Mouse (Mus musculus): ENCODE results near the gene Trpm4. TPM values are rescaled to one million over a fixed set of nuclear protein-coding genes. Genes with fewer than 3 reads are reported as not detected.

Gene Trpm4
- polyA plus RNA-seq, 1 experiment from 2014 or later = 7.1 TPM

DNA sequence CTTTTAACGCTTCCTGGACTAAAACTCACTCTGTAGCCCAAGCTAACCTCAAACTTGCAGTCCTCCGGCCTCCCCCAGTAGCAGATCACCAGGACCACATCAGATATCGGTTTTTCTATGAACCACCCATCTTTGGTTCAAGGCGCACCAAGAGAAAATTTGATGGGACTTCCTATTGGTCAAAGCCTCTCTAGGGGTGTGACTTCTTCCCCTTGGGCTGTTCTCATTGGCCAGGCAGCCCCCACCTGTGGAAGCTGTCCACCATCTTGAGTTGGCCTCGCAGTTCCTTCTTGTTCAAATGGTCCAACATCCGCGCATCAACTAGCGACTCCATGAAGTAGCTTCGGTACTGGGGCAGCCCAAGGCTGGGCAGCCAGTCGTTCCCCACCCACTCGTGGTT, 8.5 kb upstream of the Trpm4 start:
- H3K27ac ChIP-seq (replicated peaks) = no peak overlapping the region
- 94% methylated on average over 11 of the region's 11 CpGs for WGBS
- peaks cover 31% of the 10 kb centered on the region for H3K36me3 ChIP-seq
- H3K4me2 ChIP-seq = no peak overlapping the region
- H3K4me1 ChIP-seq (replicated peaks) = peaks cover 37% of the 10 kb centered on the region
- H3K9ac ChIP-seq = no peak overlapping the region
- ATAC-seq (ENCODE audit: low read depth) = no peak
- H3K27me3 ChIP-seq = peaks cover 20% of the 10 kb centered on the region
- no peaks in the 10 kb centered on the region for H3K9me3 ChIP-seq
- H3K4me3 ChIP-seq = no peak overlapping the region

DNA sequence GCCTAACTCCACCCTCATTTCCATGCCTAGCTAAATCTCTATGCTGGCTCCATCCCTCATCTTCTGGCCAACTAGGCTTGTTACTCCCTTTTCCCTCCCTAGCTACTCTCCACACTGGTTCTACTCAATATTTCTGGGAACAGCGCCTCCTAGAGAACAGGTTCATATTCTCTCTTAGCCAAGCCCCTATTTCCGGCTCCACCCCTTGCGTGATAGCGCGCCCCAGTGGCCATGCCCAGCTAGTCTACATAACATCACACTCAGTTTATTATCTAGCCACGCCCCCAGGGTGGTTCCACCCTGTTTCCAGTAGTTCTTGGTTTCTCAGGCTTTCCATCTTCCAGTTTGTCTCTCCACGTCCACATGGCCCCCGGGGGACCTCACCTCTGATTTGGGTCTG, 7.7 kb upstream of the Trpm4 start:
- Histone ChIP-seq H3K4me1 (replicated peaks) (peaks cover 37% of the 10 kb centered on the region), H3K4me3 (no peak overlapping the region), H3K27me3 (peaks cover 21% of the 10 kb centered on the region), H3K27ac (replicated peaks) (no peak overlapping the region), H3K36me3 (peaks cover 23% of the 10 kb centered on the region), H3K4me2 (peak overlapping the region; percentile 79), H3K9me3 (no peaks in the 10 kb centered on the region), H3K9ac (no peak overlapping the region)
- no peak for ATAC-seq (ENCODE audit: low read depth)
- 4% methylated on average over 8 of the region's 8 CpGs for WGBS

DNA sequence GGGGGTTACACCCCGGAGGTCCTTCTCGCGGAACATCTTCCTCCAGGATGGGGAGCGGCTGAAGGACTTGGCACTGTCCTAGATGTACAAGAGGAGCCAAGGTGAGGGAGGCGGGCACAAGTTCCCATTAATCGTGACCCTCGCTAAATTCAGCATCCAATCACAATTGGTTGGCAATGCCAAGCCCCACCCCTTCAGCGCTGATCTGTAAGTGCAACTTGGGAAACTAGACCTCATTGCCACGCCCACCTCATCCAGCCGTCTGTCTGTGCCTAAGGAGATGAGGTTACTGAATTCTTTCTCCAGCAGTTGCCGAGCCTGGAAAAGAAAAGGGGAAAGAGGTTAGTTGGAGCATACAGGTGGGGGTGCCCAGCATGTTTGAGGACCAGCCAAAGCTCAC, 7.1 kb upstream of the Trpm4 start:
- no peak overlapping the region for H3K27ac ChIP-seq (replicated peaks)
- peak overlapping the region; percentile 49 for H3K4me3 ChIP-seq
- 2% methylated on average over 11 of the region's 11 CpGs for WGBS

GRCm38 (mm10) chr7:45340066-45340442, 6.5 kb upstream of the Trpm4 start:
- H3K4me3 ChIP-seq = peak overlapping the region; percentile 49
- peak overlapping the region; percentile 75 for H3K9ac ChIP-seq
- peaks cover 38% of the 10 kb centered on the region for H3K4me1 ChIP-seq (replicated peaks)
- no peaks in the 10 kb centered on the region for H3K9me3 ChIP-seq
- H3K4me2 ChIP-seq = peak overlapping the region; percentile 79
- ATAC-seq (ENCODE audit: low read depth) = no peak
- H3K27ac ChIP-seq (replicated peaks) = no peak overlapping the region
- WGBS = 2% methylated on average over 11 of the region's 11 CpGs
- peaks cover 21% of the 10 kb centered on the region for H3K27me3 ChIP-seq
- peaks cover 11% of the 10 kb centered on the region for H3K36me3 ChIP-seq

More for the DNA sequence above, 7.1 kb upstream of the Trpm4 start:
- H3K27me3 ChIP-seq = peaks cover 21% of the 10 kb centered on the region
- ATAC-seq (ENCODE audit: low read depth) = no peak
- H3K4me1 ChIP-seq (replicated peaks) = peaks cover 37% of the 10 kb centered on the region
- peaks cover 17% of the 10 kb centered on the region for H3K36me3 ChIP-seq
- no peak overlapping the region for H3K9ac ChIP-seq
- peak overlapping the region; percentile 79 for H3K4me2 ChIP-seq
- no peaks in the 10 kb centered on the region for H3K9me3 ChIP-seq

DNA sequence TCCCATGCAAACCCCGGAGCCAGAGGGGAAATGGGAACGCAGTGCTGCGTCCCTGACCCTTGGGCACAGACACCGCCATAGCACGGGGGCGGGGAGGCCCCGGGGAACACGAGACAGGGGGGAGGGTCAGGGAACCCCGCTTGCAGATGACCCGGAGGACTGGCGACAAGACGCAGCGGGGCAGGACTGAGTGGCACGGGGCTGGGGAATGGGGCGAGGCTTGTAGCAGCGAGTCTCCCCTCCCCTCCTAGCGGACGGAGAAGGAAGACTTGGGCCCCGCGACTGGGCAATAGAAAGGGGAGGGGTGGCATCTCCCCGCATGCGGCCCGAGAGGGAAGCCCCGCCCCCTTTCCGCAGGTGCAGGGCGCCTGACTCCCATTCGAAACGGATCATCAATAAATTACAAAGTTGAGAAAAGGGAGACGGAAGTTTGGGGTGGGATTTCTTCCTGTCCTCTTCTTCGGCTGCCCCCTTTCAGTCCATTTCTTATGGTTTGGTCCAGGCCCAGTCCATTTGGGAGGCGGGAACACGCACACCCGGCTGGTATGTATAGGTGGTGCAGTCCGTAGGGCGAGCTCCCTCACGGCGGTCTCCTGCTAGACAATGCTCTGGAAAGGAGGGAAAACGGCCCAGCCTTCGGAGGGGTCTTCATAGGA, 6.0 kb upstream of the Trpm4 start:
- peaks cover 6% of the 10 kb centered on the region; the same call in 1 of the 2 replicates for H3K36me3 ChIP-seq
- no peaks in the 10 kb centered on the region for H3K9me3 ChIP-seq
- H3K4me2 ChIP-seq = peak overlapping the region; percentile 79
- H3K4me3 ChIP-seq = peak overlapping the region; percentile 49
- peak overlapping the region; percentile 75 for H3K9ac ChIP-seq
- peak; percentile 79 for ATAC-seq (ENCODE audit: low read depth)
- H3K27ac ChIP-seq (replicated peaks) = peak overlapping the region; percentile 52; the same call in 1 of the 2 replicates
- 1% methylated on average over 37 of the region's 39 CpGs for WGBS
- peaks cover 21% of the 10 kb centered on the region for H3K27me3 ChIP-seq
- peaks cover 43% of the 10 kb centered on the region for H3K4me1 ChIP-seq (replicated peaks)

DNA sequence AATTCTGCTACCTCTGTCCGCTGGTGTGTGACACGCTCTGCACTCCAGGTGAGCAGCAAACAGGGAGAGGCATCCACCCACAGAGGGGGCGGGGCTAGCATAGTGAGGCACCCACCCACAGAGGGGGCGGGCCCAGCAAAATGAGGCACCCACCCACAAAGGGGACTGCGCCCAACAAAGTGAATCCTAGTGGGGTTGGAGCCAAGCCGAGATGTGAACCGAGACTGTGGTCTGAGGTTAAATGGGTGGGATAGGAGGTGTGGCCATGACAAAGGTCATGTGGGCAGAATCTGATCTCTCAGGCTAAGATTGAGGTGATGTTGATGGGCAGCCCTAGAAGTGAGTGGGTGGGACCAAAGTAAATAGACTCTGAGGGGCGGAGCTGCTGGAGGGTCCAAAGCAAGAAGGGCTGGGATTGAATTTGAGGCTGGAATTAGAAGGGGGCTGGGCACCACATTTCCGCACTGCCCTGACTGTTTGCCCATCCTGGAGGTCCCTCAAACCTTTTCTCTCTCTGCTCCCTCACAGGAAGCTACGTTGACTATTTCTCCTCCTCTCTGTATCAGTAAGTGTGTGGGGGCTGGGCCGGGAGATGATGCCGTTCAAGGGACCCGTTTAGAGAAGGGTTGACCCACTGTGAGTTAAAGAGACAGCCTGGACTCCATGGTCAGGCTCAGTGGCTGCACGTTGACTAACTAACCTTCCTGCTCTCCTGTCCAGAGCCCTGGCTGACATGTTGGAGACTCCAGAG, 4.8 kb upstream of the Trpm4 start:
- peaks cover 53% of the 10 kb centered on the region for H3K4me1 ChIP-seq (replicated peaks)
- peak overlapping the region; percentile 49; the same call in 1 of the 2 replicates for H3K4me3 ChIP-seq
- ATAC-seq (ENCODE audit: low read depth) = no peak
- 2% methylated on average over 14 of the region's 14 CpGs for WGBS
- peaks cover 21% of the 10 kb centered on the region for H3K27me3 ChIP-seq
- 0 out of 2 replicates have a peak overlapping the region, but pooled peaks have one; percentile 4 for H3K9ac ChIP-seq
- H3K4me2 ChIP-seq = peak overlapping the region; percentile 79
- no peak overlapping the region for H3K27ac ChIP-seq (replicated peaks)
- no peaks in the 10 kb centered on the region for H3K9me3 ChIP-seq
- H3K36me3 ChIP-seq = 0 out of 2 replicates have a peak, but pooled peaks cover under 1% of the 10 kb centered on the region

DNA sequence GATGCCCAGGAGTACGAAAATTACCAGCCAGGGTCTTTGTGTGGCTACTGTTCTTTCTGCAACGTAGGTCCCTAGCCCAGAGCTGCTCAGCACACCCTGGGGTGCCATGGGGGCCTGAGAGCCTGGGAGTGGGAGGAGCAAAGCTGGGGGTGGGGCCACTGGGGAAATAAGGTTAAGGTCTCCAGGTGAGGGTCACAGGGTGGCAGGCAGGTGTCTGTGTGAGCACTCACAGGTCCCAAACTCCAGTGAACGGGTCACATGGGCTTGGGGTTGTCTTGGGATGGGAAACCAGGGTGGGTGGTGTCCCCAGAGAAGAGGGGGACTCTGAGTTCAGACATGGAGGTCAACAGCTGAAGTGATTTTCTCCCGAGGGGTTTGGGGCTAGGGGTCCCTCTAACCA, 3.9 kb upstream of the Trpm4 start:
- Histone ChIP-seq H3K27me3 (peaks cover 21% of the 10 kb centered on the region), H3K4me1 (replicated peaks) (peaks cover 61% of the 10 kb centered on the region), H3K9me3 (no peaks in the 10 kb centered on the region), H3K4me2 (no peak overlapping the region), H3K36me3 (no peaks in the 10 kb centered on the region), H3K27ac (replicated peaks) (no peak overlapping the region), H3K4me3 (no peak overlapping the region), H3K9ac (no peak overlapping the region)
- WGBS = 18% methylated on average over 4 of the region's 4 CpGs
- no peak for ATAC-seq (ENCODE audit: low read depth)

- WGBS = 95% methylated on average over 4 of the region's 4 CpGs
- Histone ChIP-seq H3K4me2 (no peak overlapping the region), H3K27me3 (peaks cover 18% of the 10 kb centered on the region), H3K36me3 (no peaks in the 10 kb centered on the region), H3K27ac (replicated peaks) (no peak overlapping the region), H3K9ac (no peak overlapping the region), H3K4me1 (replicated peaks) (peaks cover 63% of the 10 kb centered on the region), H3K4me3 (no peak overlapping the region), H3K9me3 (no peaks in the 10 kb centered on the region)
- ATAC-seq (ENCODE audit: low read depth) = no peak
These were observed 2.7 kb upstream of the Trpm4 start for GRCm38 (mm10) chr7:45336319-45336718.

DNA sequence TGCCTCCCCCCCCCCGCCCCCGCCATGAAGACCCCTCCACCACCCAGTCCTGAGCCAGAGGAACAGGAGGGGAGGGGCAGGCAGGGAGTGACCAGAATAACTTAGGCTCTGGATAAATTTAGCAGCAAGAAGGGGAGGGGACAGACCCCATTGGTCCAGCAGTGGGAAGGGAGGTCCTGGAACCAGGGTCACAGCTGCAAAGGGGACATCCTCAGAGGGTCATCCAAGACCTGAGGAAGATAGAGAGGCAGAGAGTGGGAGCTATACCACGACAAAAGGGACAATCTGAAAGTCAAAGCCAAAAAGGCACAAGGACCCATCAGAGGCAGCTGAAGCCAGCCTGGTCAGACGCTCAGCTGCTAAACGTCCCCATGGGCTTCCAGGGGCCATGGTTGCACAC, 1.5 kb upstream of the Trpm4 start, which contains the start of gene Hrc:
Hrc (plus strand) TSS at position 235 of the 400 bp plus-strand sequence.
- Histone ChIP-seq H3K9ac (peak within 1 kb of the TSS; percentile 76), H3K9me3 (no peaks in the 10 kb centered on the region), H3K4me1 (replicated peaks) (peaks cover 50% of the 10 kb centered on the region), H3K4me3 (no peak within 1 kb of the TSS), H3K4me2 (peak within 1 kb of the TSS; percentile 91), H3K36me3 (no peaks in the 10 kb centered on the region), H3K27me3 (peaks cover 17% of the 10 kb centered on the region), H3K27ac (replicated peaks) (no peak within 1 kb of the TSS)
- 38% methylated on average over 5 of the region's 5 CpGs for WGBS
- ATAC-seq (ENCODE audit: low read depth) = no peak

GRCm38 (mm10) chr7:45334605-45335004, 1.0 kb upstream of the Trpm4 start:
- Histone ChIP-seq H3K9me3 (no peaks in the 10 kb centered on the region), H3K36me3 (no peaks in the 10 kb centered on the region), H3K27ac (replicated peaks) (no peak overlapping the region), H3K9ac (peak overlapping the region; percentile 8; the same call in 1 of the 2 replicates), H3K4me1 (replicated peaks) (peaks cover 46% of the 10 kb centered on the region), H3K4me2 (no peak overlapping the region), H3K27me3 (peaks cover 17% of the 10 kb centered on the region), H3K4me3 (no peak overlapping the region)
- no peak for ATAC-seq (ENCODE audit: low read depth)
- 32% methylated on average over 3 of the region's 3 CpGs for WGBS

DNA sequence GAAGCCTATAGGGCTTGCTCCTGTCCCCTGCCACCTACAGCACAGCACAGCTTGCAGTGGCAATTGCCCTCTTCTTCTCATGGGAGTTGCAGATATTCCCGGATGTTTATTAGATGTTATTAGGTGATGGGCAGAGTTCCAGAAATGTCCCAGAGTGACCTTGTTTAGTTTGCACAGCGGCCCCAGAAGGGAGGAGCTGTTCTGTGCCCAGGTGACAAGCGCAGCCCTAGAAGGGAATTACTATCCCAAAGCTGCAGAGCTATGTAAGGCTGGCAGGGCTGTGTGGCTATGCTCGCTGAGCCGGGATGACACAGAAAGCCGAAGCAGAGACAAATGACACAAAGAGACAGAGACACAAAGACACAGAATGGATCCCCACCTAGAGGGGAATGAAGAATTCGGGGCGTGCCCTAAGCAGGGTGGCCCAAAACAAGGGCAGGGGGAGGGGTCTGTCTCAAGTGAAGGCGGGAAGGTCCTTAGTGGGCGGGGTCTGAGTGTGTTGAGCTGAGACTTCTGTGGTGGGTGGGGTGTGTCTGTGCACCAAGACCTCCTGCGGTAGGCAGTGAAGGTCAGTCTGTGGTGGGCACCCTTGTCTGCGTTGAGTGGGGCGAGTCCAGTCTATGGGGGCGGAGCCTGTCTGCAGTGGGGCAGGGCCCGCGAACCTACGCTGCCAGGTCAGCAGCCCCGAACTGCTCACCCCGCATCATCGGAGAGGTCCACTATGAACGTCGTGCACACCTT, 725 bp downstream of the Trpm4 start:
- H3K4me2 ChIP-seq = peak overlapping the region; percentile 91
- 4% methylated on average over 22 of the region's 22 CpGs for WGBS
- H3K27ac ChIP-seq (replicated peaks) = no peak overlapping the region; the same call in 1 of the 2 replicates
- peaks cover 7% of the 10 kb centered on the region for H3K27me3 ChIP-seq
- H3K9me3 ChIP-seq = no peaks in the 10 kb centered on the region
- no peaks in the 10 kb centered on the region for H3K36me3 ChIP-seq
- H3K4me1 ChIP-seq (replicated peaks) = peaks cover 28% of the 10 kb centered on the region
- H3K9ac ChIP-seq = peak overlapping the region; percentile 76
- peak; percentile 47 for ATAC-seq (ENCODE audit: low read depth)
- H3K4me3 ChIP-seq = peak overlapping the region; percentile 54

GRCm38 (mm10) chr7:45331502-45331901, 2.1 kb downstream of the Trpm4 start:
- WGBS = 86% methylated on average over 6 of the region's 6 CpGs
- Histone ChIP-seq H3K9ac (no peak overlapping the region), H3K36me3 (no peaks in the 10 kb centered on the region), H3K4me1 (replicated peaks) (peaks cover 28% of the 10 kb centered on the region), H3K4me3 (no peak overlapping the region), H3K27me3 (no peaks in the 10 kb centered on the region; the same call in 1 of the 2 replicates), H3K4me2 (no peak overlapping the region), H3K27ac (replicated peaks) (no peak overlapping the region), H3K9me3 (no peaks in the 10 kb centered on the region)
- ATAC-seq (ENCODE audit: low read depth) = no peak

Measured in neural tube, embryonic 13.5 days (tissue).